Mouse (Mus musculus): ENCODE results near the gene Peg10. TPM values are rescaled to one million over a fixed set of nuclear protein-coding genes. Genes with fewer than 3 reads are reported as not detected.
"Not testable (repeated sequence)": the region's sequence is repeated elsewhere in the genome, so short reads cannot be mapped to it uniquely, and the experiment has no call there.

Gene Peg10
- polyA plus RNA-seq, 1 experiment from 2014 or later: 2.7 TPM

DNA sequence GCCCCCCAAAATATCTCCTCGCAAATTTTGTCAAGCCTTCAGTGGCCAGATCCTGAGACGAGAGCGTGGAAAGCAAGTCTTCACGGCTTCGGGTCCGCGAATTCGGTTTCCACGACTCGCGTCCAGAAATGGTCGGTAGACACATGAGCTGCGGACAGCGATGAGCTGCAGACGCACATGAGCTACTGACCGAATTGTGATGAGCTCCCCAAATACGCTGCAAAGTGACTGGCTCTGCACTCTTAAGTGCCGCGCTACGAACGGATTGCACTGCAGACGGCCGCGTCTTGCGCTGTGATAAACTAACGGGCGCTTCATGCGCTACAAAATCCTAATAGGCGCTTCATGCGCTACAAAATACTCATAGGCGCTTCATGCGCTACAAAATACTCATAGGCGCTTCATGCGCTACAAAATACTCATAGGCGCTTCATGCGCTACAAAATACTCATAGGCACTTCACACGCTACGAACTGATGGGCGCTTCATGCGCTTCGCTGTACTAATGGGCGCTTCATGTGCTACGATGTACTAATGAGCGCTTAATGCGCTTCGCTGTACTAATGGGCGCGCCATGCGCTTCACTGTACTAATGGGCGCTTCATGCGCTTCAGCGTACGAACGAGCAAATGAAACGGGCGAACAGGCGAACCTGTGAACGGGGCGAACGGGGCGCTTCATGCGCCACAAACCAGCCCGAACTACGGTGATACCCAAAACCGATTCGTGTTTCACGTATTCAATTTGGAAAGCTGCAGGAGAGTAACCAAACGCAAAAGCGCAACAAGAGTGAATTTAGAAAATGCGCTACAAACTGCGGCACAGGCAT lies 785 bp downstream of the Peg10 start:
- Histone ChIP-seq H3K27me3 (ENCODE audit: insufficient read depth, low read length) (no peaks in the 10 kb centered on the region), H3K27ac (ENCODE audit: low read length) (peak overlapping the region; percentile 44), H3K36me3 (ENCODE audit: insufficient read depth, low read length) (0 out of 2 replicates have a peak, but pooled peaks cover 3% of the 10 kb centered on the region), H3K4me3 (ENCODE audit: low read length) (peak overlapping the region; percentile 50), H3K9me3 (ENCODE audit: low read length) (peaks cover 28% of the 10 kb centered on the region), H3K4me2 (replicated peaks; ENCODE audit: low read depth, low read length) (peak overlapping the region; percentile 59), H3K9ac (replicated peaks; ENCODE audit: low read length) (peak overlapping the region; percentile 35), H3K4me1 (ENCODE audit: insufficient read depth, low read length) (no peaks in the 10 kb centered on the region)
- WGBS: 46% methylated on average over 71 of the region's 71 CpGs
- peak; percentile 16; the same call in 1 of the 2 replicates for ATAC-seq (ENCODE audit: low FRiP score, low TSS enrichment)

DNA sequence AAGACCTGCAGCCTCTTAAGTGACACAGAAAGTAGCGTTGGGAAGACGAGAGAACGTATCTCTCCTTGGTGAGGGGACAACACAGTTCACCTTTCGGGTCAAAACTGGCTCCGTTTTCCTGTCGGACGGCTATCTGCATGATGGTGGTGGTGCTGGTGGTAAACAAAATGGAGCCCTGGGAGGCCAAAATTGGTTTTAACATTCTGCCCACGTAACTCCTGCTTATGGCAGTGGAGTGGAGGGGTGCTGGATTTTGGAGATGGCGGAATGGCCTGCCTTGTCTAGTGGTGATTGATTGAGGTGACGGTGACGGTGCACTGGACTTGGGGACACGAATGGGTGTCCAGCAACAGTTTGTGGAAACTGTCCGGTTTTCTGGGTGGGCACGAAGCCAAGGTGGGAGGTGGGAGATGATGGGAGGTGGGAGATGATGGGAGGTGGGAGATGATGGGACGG lies 1.4 kb downstream of the Peg10 start:
- Histone ChIP-seq H3K4me2 (replicated peaks; ENCODE audit: low read depth, low read length) (peak overlapping the region; percentile 59), H3K9ac (replicated peaks; ENCODE audit: low read length) (0 out of 2 replicates have a peak overlapping the region, but pooled peaks have one; percentile 9), H3K4me3 (ENCODE audit: low read length) (peak overlapping the region; percentile 50), H3K27me3 (ENCODE audit: insufficient read depth, low read length) (no peaks in the 10 kb centered on the region), H3K9me3 (ENCODE audit: low read length) (peaks cover 28% of the 10 kb centered on the region), H3K36me3 (ENCODE audit: insufficient read depth, low read length) (0 out of 2 replicates have a peak, but pooled peaks cover 3% of the 10 kb centered on the region), H3K4me1 (ENCODE audit: insufficient read depth, low read length) (no peaks in the 10 kb centered on the region), H3K27ac (ENCODE audit: low read length) (no peak overlapping the region)
- 48% methylated on average over 15 of the region's 15 CpGs for WGBS
- ATAC-seq (ENCODE audit: low FRiP score, low TSS enrichment): peak; percentile 14

DNA sequence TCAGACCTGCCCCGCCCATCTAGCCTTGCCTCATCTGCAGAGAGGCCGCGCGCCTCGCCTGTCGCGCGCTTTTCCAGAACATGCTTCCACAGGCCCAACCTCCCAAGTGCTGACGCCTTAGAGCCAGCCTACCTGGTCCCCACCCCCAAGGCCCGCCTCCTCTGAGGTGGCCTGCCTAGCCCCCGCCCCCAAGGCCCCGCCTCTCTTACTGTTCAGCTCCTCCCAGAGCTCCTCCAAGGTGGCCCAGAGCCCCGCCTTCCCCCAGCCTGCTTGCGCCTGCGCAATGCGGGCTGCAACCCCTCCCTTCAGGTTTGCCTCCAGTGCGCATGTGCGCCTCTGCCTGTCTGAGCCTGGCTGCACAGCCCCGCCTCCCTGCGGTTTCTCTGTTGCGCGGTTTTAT lies 2.0 kb downstream of the Peg10 start:
- peak overlapping the region; percentile 59 for H3K4me2 ChIP-seq (replicated peaks; ENCODE audit: low read depth, low read length)
- H3K9me3 ChIP-seq (ENCODE audit: low read length): peaks cover 28% of the 10 kb centered on the region
- peak overlapping the region; percentile 50 for H3K4me3 ChIP-seq (ENCODE audit: low read length)
- H3K4me1 ChIP-seq (ENCODE audit: insufficient read depth, low read length): no peaks in the 10 kb centered on the region
- WGBS: 54% methylated on average over 20 of the region's 22 CpGs
- H3K27me3 ChIP-seq (ENCODE audit: insufficient read depth, low read length): no peaks in the 10 kb centered on the region
- H3K36me3 ChIP-seq (ENCODE audit: insufficient read depth, low read length): 0 out of 2 replicates have a peak, but pooled peaks cover 3% of the 10 kb centered on the region
- no peak overlapping the region for H3K9ac ChIP-seq (replicated peaks; ENCODE audit: low read length)
- peak; percentile 96 for ATAC-seq (ENCODE audit: low FRiP score, low TSS enrichment)
- H3K27ac ChIP-seq (ENCODE audit: low read length): no peak overlapping the region

DNA sequence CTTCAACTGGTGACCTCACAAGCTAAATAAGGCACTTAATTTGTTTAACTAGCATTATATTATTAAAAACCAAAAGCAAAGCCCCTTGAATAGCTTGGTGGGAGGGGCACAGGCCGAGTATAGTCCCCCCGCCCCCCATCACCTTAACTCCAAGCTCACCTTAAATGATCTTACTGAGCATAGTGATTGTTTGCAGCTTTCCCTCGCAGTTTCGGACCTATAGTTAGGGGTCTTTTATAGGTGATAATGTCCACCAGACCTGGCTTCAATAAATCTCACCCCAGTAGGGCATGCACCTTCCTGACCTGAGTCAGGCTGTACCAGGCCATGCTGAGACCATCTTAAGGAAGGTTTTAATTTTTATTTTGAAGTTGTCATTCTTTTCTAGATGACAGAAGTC lies 4.2 kb downstream of the Peg10 start:
- 76% methylated on average over 4 of the region's 4 CpGs for WGBS
- Histone ChIP-seq H3K27ac (ENCODE audit: low read length) (no peak overlapping the region), H3K36me3 (ENCODE audit: insufficient read depth, low read length) (peaks cover 21% of the 10 kb centered on the region; the same call in 1 of the 2 replicates), H3K4me3 (ENCODE audit: low read length) (no peak overlapping the region), H3K4me1 (ENCODE audit: insufficient read depth, low read length) (no peaks in the 10 kb centered on the region), H3K9me3 (ENCODE audit: low read length) (peaks cover 40% of the 10 kb centered on the region), H3K9ac (replicated peaks; ENCODE audit: low read length) (no peak overlapping the region), H3K4me2 (replicated peaks; ENCODE audit: low read depth, low read length) (no peak overlapping the region), H3K27me3 (ENCODE audit: insufficient read depth, low read length) (no peaks in the 10 kb centered on the region)
- ATAC-seq (ENCODE audit: low FRiP score, low TSS enrichment): no peak

DNA sequence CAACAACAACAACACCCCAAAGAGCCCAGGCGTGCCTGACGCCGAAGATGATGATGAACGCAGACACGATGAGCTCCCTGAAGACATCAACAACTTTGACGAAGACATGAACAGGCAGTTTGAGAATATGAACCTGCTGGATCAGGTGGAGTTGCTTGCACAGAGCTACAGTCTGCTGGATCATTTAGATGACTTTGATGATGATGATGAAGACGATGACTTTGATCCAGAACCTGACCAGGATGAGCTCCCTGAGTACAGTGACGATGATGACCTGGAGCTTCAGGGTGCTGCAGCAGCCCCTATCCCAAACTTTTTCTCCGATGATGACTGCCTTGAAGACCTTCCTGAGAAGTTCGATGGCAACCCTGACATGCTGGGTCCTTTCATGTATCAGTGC lies 7.2 kb downstream of the Peg10 start:
- peaks cover 19% of the 10 kb centered on the region; the same call in 1 of the 2 replicates for H3K36me3 ChIP-seq (ENCODE audit: insufficient read depth, low read length)
- H3K27me3 ChIP-seq (ENCODE audit: insufficient read depth, low read length): no peaks in the 10 kb centered on the region
- H3K27ac ChIP-seq (ENCODE audit: low read length): no peak overlapping the region
- no peak for ATAC-seq (ENCODE audit: low FRiP score, low TSS enrichment)
- H3K4me2 ChIP-seq (replicated peaks; ENCODE audit: low read depth, low read length): no peak overlapping the region
- no peaks in the 10 kb centered on the region for H3K4me1 ChIP-seq (ENCODE audit: insufficient read depth, low read length)
- H3K9me3 ChIP-seq (ENCODE audit: low read length): peaks cover 13% of the 10 kb centered on the region
- no peak overlapping the region for H3K4me3 ChIP-seq (ENCODE audit: low read length)
- 94% methylated on average over 10 of the region's 10 CpGs for WGBS
- no peak overlapping the region for H3K9ac ChIP-seq (replicated peaks; ENCODE audit: low read length)

DNA sequence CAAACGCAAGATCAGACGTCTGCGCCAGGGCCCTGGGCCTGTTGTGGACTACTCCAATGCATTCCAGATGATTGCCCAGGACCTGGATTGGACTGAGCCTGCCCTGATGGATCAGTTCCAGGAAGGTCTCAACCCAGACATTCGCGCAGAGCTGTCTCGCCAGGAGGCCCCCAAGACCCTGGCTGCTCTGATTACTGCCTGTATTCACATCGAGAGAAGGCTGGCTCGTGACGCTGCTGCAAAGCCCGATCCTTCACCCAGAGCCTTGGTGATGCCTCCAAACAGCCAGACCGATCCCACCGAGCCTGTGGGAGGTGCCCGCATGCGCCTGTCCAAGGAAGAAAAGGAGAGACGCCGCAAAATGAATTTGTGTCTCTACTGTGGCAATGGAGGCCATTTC lies 7.8 kb downstream of the Peg10 start:
- H3K9me3 ChIP-seq (ENCODE audit: low read length): peaks cover 13% of the 10 kb centered on the region
- H3K36me3 ChIP-seq (ENCODE audit: insufficient read depth, low read length): peaks cover 19% of the 10 kb centered on the region; the same call in 1 of the 2 replicates
- WGBS: 95% methylated on average over 16 of the region's 16 CpGs
- no peaks in the 10 kb centered on the region for H3K27me3 ChIP-seq (ENCODE audit: insufficient read depth, low read length)
- H3K9ac ChIP-seq (replicated peaks; ENCODE audit: low read length): no peak overlapping the region
- no peak for ATAC-seq (ENCODE audit: low FRiP score, low TSS enrichment)
- H3K27ac ChIP-seq (ENCODE audit: low read length): no peak overlapping the region
- no peak overlapping the region for H3K4me3 ChIP-seq (ENCODE audit: low read length)
- H3K4me2 ChIP-seq (replicated peaks; ENCODE audit: low read depth, low read length): no peak overlapping the region
- H3K4me1 ChIP-seq (ENCODE audit: insufficient read depth, low read length): no peaks in the 10 kb centered on the region

DNA sequence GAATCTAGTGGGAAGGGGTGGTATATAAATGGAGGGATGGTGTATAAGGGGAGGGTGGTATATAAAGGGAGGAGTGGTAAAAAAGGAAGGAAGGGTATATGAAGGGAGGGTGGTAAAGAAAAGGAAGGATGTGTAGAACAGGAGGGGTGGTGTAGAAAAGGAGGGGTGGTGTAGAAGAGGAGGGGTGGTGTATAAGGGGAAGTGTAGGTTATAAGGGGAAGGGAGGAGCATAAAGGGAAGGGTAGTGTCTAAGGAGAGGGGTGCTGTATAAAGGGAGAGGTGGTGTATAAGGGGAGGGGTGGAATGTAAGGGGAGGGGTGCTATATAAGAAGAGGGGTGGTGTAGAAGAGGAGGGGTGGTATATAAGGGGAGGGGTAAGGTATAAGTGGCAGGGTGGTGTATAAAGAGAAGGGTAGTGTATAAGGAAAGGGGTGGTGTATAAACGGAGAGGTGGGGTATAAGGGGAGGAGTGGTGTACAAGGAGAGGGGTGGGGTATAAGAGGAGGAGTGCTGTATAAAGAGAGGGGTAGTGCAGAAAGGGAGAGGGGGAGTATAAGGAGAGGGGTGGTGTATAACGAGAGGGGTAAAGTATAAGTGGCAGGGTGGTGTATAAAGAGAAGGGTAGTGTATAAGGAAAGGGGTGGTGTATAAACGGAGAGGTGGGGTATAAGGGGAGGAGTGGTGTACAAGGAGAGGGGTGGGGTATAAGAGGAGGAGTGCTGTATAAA lies 14.5 kb downstream of the Peg10 start:
- H3K9ac ChIP-seq (replicated peaks; ENCODE audit: low read length); H3K36me3 ChIP-seq (ENCODE audit: insufficient read depth, low read length); H3K4me3 ChIP-seq (ENCODE audit: low read length); H3K27ac ChIP-seq (ENCODE audit: low read length); H3K4me1 ChIP-seq (ENCODE audit: insufficient read depth, low read length); H3K4me2 ChIP-seq (replicated peaks; ENCODE audit: low read depth, low read length); H3K27me3 ChIP-seq (ENCODE audit: insufficient read depth, low read length); H3K9me3 ChIP-seq (ENCODE audit: low read length); ATAC-seq (ENCODE audit: low FRiP score, low TSS enrichment): not testable (repeated sequence)
- WGBS: 24% methylated on average over 3 of the region's 3 CpGs

DNA sequence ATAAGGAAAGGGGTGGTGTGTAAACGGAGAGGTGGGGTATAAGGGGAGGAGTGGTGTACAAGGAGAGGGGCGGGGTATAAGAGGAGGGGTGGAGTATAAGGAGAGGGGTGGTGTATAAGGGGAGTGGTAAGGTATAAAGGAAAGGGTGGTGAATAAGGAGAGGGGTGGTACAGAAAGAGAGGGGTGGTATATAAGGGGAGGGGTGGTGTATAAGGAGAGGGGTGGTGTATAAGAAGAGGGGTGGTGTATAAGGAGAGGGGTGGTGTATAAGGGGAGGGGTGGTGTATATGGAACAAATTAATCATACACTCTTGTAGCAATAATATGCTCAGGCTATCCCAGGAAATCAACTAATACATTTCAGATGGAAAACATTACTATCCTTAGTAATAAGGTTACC lies 15.1 kb downstream of the Peg10 start:
- Histone ChIP-seq H3K9ac (replicated peaks; ENCODE audit: low read length) (no peak overlapping the region), H3K4me2 (replicated peaks; ENCODE audit: low read depth, low read length) (no peak overlapping the region), H3K27me3 (ENCODE audit: insufficient read depth, low read length) (no peaks in the 10 kb centered on the region), H3K4me1 (ENCODE audit: insufficient read depth, low read length) (no peaks in the 10 kb centered on the region), H3K9me3 (ENCODE audit: low read length) (no peaks in the 10 kb centered on the region), H3K27ac (ENCODE audit: low read length) (no peak overlapping the region), H3K36me3 (ENCODE audit: insufficient read depth, low read length) (no peaks in the 10 kb centered on the region), H3K4me3 (ENCODE audit: low read length) (no peak overlapping the region)
- ATAC-seq (ENCODE audit: low FRiP score, low TSS enrichment): peak; percentile 100
- WGBS: 52% methylated on average over 2 of the region's 2 CpGs

DNA sequence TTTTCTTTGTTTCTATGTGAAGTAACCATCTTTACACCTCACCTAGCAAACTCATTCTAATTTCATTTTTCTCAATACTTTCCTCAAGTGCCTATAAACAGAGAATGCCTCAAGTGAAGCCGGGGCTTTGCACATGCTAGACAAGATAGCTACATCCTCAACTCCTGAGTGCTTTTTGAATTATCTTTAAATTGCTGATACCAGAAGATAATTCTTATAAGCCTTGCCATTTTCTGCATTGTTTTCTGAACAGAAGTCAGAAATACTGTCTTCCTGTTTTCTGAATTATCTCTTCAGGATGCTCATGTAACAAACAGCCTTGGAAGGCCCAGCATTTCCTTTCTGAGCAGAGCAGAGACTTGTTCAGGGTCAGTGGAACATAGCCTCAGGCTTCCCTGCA lies 49.2 kb downstream of the Peg10 start:
- 86% methylated on average over 1 of the region's 1 CpGs for WGBS
- H3K27ac ChIP-seq (ENCODE audit: low read length): no peak overlapping the region

DNA sequence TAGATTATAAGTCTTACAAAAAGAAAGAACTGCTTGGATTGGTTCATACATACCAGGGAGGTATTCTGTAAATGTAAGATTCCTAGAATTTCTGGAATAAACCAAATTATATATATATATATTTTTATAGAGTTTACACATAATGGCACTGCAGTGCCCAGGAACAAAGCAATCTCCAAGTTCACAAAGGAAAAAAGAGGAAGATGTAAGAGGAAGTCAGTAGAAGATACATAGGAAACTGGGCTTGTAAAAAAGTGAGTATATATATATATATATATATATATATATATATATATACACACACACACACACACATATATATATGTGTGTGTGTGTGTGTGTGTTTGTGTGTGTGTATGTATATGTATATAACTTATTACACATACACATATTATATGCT lies 50.2 kb downstream of the Peg10 start:
- H3K27me3 ChIP-seq (ENCODE audit: insufficient read depth, low read length); H3K9me3 ChIP-seq (ENCODE audit: low read length); ATAC-seq (ENCODE audit: low FRiP score, low TSS enrichment); H3K9ac ChIP-seq (replicated peaks; ENCODE audit: low read length); H3K4me3 ChIP-seq (ENCODE audit: low read length); H3K4me2 ChIP-seq (replicated peaks; ENCODE audit: low read depth, low read length); H3K36me3 ChIP-seq (ENCODE audit: insufficient read depth, low read length); H3K4me1 ChIP-seq (ENCODE audit: insufficient read depth, low read length); H3K27ac ChIP-seq (ENCODE audit: low read length): not testable (repeated sequence)

More for the DNA sequence above, 49.2 kb downstream of the Peg10 start:
- Histone ChIP-seq H3K4me3 (ENCODE audit: low read length) (no peak overlapping the region), H3K27me3 (ENCODE audit: insufficient read depth, low read length) (no peaks in the 10 kb centered on the region), H3K4me1 (ENCODE audit: insufficient read depth, low read length) (no peaks in the 10 kb centered on the region), H3K9me3 (ENCODE audit: low read length) (0 out of 2 replicates have a peak, but pooled peaks cover 2% of the 10 kb centered on the region), H3K9ac (replicated peaks; ENCODE audit: low read length) (no peak overlapping the region), H3K36me3 (ENCODE audit: insufficient read depth, low read length) (no peaks in the 10 kb centered on the region), H3K4me2 (replicated peaks; ENCODE audit: low read depth, low read length) (no peak overlapping the region)
- ATAC-seq (ENCODE audit: low FRiP score, low TSS enrichment): no peak

Data from kidney, embryonic 16.5 days (tissue).